Mouse (Mus musculus) cortical plate, adult 2 months (tissue): ENCODE data around the gene Prickle4.

Source experiments
- CTCF ChIP-seq: fragments of 200-500 bp; IDR thresholded peaks from 2 replicates; pipeline ENCODE4 v1.5.1; 2011; ENCODE audit warnings: mild to moderate bottlenecking, control low read depth, low read length; ENCODE audit not compliant: insufficient read depth; ENCODE audit errors: extremely low read depth
- POLR2A ChIP-seq: fragments of 200-500 bp; IDR thresholded peaks from 2 replicates; pipeline ENCODE4 v1.6.1; 2011; ENCODE audit warnings: mild to moderate bottlenecking, low read length, control low read depth; ENCODE audit not compliant: insufficient read depth; ENCODE audit errors: extremely low read depth

DNA sequence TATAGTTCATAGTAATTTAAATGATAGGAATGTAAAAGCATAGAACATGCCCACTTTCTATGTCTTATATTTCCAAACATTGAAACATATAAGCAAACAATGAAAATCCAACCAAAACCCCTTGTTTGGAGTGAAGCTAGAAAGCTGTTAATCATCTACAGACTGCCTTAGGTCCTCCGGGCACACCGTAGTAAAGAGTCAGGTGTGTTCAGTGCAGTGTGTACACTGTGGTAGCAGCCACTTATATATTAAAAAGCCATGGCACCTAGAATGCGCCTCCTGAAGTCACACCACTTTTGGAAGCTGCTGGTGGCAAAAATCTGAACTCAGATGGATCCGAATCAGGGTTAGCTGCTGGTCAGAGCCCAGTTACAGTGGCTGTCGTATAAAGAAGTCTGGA is 16.3 kb downstream of the Prickle4 start:
- TF ChIP-seq POLR2A (no peak), CTCF (no peak)
